Mouse (Mus musculus): ENCODE results near the gene Plk5.
A peak's percentile ranks its signal among the peaks of the same experiment; 100 is the strongest.

The Plk5 gene

DNA sequence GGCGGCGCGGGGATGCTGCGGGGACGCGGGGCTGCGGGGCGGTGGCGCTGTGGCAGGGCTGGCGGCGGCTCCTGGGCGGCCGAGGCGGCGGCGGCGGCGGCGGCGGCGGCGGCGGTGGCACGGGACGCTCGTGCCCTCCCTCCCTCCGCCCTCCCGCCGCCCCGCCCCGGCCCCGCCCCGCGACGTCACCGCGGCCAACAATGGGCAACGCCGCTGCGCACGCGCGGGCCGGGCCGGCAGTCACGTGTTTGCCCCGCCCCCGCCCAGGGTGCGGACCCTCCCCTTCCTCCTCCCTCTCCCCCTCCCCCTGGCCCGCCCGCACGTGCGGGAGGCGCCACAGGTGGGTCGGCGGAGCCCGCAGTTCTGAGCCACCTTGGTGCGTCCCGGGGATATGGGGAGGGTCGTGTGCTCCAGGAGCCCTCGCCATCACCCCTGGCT is 31.3 kb downstream of the Plk5 start, which contains the start of gene Mex3d:
Mex3d (minus strand) TSS at position 138 of the 438 bp plus-strand sequence.
- DNase-seq (ENCODE audit: low read depth, low spot score) = peak; percentile 80

- DNase-seq (ENCODE audit: low read depth, low spot score) = no peak
Observed at GRCm38 (mm10) chr10:80388731-80389130, 32.5 kb downstream of the Plk5 start.

GRCm38 (mm10) chr10:80389185-80389708 is 33.0 kb downstream of the Plk5 start:
- no peak for DNase-seq (ENCODE audit: low read depth, low spot score)

DNA sequence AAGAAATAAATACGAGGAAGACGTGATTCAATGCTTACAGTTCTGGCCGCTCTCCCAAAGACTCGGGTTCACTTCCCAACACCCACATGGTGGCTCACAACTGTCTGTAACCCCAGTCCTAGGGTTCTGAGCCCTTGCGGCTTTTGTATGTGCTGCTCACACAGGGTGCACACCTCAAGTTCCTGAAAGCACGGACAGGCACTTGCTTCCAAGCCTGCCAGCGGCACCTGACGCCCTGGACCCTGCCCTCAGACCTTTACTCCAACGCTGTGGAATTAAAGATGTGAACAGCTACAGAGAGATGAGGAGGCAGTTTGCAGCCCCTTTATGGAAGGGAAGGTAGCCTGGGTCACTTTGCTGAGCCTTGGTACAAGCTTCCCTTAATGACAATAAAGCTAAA is 34.4 kb downstream of the Plk5 start:
- DNase-seq (ENCODE audit: low read depth, low spot score) = no peak

DNA sequence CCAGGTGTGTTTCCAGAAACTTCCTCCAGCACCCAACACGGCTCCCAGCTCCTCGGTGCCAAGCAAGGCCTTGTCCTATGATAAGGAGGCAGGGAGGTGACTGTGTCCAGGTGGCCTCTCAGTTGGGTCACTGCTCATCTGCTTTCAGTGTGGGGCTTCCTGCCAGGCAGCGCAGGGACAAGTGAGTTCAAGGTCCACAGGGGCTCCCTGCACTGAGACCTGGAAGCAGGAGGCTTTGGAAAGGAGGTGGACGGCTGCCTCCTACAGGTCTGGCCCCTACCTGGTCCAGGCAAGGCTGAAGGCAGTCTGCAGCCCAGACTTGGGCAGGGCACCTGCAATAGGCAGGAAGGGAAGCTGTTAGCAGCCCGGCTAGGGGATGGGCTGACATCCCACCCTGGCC is 36.4 kb downstream of the Plk5 start:
- DNase-seq (ENCODE audit: low read depth, low spot score) = no peak

GRCm38 (mm10) chr10:80395025-80395627 is 38.9 kb downstream of the Plk5 start:
- DNase-seq (ENCODE audit: low read depth, low spot score) = peak; percentile 94

GRCm38 (mm10) chr10:80396822-80397523 is 40.7 kb downstream of the Plk5 start:
- peak; percentile 86 for DNase-seq (ENCODE audit: low read depth, low spot score)

- DNase-seq (ENCODE audit: low read depth, low spot score) = no peak
Observed at GRCm38 (mm10) chr10:80397524-80398173, 41.4 kb downstream of the Plk5 start.

GRCm38 (mm10) chr10:80398174-80398535 is 41.9 kb downstream of the Plk5 start:
- DNase-seq (ENCODE audit: low read depth, low spot score) = no peak

- peak; percentile 98 for DNase-seq (ENCODE audit: low read depth, low spot score)
Observed at GRCm38 (mm10) chr10:80398719-80399190, 42.5 kb downstream of the Plk5 start.

- DNase-seq (ENCODE audit: low read depth, low spot score) = peak; percentile 100
Observed at GRCm38 (mm10) chr10:80399191-80399972, 43.1 kb downstream of the Plk5 start, which contains the start of gene Mbd3. Gene Mbd3 (minus strand): TSS chr10:80399550.

DNA sequence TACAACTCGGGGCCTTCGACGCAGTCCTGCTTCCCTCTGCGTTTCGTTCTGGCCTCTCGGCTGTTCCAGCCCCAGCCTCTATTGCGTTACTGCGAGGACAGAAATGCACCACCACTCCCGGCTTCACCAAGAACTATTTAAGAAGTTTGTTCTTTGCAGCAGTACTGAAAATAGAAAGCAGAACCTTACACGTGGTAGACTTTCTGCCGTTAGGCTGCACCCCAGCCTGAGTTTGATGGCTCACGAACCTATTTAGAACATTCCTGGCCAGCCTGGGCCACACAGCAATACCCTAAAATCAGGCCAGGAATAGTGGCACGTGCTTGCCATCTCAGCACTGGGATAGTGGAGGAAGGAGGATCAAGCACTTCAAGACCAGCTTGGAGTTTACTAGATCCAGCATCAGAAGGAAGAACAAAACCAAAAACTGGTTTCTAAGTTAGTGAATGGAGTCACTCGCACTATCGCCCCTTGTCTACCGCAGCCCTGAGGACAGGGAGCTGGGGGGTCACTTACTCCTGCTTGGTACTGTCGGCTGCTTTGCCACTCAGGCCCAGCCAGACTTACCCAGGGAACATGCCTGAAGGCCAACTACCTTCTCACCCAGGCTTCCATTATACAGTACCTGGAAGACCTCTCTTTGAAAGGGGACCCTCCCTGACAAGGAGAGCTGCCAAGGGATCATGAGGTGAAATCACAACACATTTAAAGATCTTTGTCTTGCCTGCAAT is 43.9 kb downstream of the Plk5 start:
- DNase-seq (ENCODE audit: low read depth, low spot score) = no peak

DNA sequence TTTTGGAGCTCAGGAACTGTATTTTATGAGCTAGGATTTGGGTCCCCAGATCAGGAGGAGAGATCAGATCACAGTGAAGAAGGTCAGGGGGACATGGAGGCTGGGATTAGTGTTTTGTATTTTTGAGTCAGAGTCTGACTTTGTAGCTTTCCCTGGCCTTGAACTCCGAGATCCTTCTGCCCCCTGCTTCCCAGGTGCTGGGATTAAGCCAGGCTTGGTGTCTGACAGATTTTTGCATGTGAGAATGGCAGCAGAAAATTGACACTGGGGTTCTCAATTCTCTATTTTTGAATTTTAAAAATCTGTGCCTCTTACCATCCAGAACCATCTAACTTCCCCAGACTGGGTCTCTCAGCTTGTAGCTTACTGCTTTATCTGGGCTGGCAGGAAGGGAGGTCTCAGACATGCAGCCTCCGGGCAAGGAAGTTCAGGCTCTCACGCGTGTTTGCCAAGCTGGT is 44.5 kb downstream of the Plk5 start:
- DNase-seq (ENCODE audit: low read depth, low spot score) = no peak

GRCm38 (mm10) chr10:80403044-80403692 is 46.9 kb downstream of the Plk5 start:
- DNase-seq (ENCODE audit: low read depth, low spot score) = peak; percentile 79

- no peak for DNase-seq (ENCODE audit: low read depth, low spot score)
Observed at GRCm38 (mm10) chr10:80405481-80406173, 49.4 kb downstream of the Plk5 start.

DNA sequence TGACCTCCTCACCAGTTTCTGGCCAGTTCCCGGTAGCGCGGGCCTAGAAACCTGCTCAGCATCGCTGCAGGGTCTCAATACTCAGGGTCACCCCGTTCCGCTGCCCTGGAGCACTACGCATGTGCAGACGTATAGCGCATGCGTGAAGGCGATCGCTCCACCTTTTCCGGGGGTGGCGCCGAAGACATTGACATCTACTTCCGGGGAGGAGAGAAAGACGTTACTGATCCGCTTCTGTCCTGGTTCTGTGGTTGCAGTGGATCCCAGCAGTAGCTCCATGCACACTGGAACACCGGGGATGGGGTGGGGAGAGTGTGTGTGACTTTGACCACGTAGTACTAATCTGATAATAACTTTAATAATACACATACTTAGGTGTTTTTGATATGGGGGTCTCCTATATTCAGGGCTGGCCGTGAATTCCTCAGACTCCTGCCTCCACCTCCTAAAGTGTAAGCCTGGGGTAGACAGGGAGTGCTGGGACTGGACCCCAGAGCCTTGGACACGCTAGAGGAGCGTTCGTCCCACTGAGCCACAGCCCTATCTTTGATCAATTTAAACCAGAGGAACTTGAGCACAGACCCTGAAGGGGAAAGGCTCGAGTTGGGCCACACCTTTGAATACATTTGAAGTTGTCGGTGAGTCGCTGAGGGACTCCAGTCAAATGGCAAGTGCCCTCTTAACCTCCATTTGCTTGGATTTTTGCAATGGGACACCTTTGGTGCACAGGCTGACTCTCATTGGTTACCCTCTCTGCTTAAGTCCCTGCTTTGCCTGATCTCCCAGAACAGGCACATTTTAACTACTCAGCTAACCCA is 50.6 kb downstream of the Plk5 start, which contains the start of gene Uqcr11:
Uqcr11 (minus strand) TSS at position 147 of the 818 bp plus-strand sequence.
- peak; percentile 95 for DNase-seq (ENCODE audit: low read depth, low spot score)

DNA sequence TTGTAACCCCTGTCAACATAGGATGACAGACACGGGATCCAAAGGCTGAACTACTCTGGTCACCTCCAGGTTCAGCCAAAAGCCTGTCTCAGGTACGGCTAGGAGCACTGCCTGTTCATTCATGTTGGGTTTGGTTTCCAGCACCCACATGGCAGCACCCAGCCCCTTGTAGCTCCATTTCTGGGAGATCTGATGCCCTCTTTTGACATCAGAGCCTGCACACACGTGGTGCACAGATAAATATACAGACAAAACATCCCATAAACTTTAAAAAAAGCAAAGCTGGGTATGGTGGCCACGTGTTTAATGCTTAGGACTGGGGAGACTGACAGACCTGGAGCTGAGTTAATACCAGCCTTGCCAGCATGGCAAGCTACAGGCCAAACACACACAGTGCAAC is 51.7 kb downstream of the Plk5 start:
- no peak for DNase-seq (ENCODE audit: low read depth, low spot score)

DNA sequence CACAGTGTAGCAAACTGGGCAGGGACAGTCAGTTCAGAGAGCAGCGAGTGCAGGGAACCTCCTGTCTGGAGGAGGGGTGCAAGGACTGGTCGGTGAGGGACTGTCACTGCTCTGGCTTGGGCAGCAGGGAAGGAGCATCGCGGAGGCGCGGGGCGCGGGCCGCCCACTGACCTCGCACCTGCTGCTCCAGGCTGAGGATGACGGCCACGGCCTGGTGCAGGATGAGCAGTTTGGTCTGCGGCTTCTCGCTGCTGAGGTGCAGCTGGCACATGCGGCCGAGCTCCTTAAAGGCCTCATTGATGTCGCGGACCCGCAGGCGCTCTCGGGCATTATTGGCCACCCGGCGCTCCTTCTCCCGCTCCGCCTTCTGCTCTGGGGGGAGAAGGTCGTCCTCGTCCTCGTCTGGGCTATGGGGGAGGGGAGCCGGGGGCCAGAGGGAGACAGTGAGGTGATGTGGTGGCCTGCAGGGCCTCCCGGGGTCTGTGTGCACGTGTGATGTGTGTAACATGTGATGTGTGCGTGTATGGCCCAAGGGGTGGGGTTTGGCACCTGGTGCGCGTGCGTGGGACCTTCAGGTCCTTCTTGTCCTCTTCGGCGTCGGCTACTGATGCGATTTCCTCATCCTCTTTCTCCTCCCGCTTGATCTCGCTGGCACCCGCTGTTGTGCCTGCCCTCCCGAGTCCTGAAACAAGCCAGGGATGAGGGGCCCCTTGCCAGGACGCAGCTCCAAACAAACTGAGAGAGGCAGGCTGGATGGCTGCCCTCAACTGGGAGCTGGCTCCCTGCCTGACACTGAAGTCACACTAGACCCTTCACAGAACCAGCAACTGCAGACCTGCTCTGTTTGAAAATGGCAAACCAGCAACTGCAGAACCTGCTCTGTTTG is 56.6 kb downstream of the Plk5 start:
- DNase-seq (ENCODE audit: low read depth, low spot score) = no peak
